Mouse (Mus musculus) naive thymus-derived CD4-positive, alpha-beta T cell, adult 5 months (primary cell): ENCODE results near the gene Mcl1. TPM values are rescaled to one million over a fixed set of nuclear protein-coding genes. Genes with fewer than 3 reads are reported as not detected.

Source experiments
- polyA plus RNA-seq: library from polyadenylated mRNA; unstranded; fragments of 100-300 nt; shearing (Covaris generic); gene quantifications from one replicate; pipeline ENCODE4 v1.2.1, GENCODE M21; 2017

The Mcl1 gene
- 715 TPM for polyA plus RNA-seq

GRCm38 (mm10) chr3:95658236-95658867 lies at the start of gene Mcl1:
Gene Mcl1, plus strand, starts transcription at chr3:95658788.

GRCm38 (mm10) chr3:95624628-95625503 lies 33.7 kb upstream of the Mcl1 start, which contains the start of gene Ensa:
Gene Ensa, plus strand, starts transcription at chr3:95624993.

GRCm38 (mm10) chr3:95687524-95688421 lies 29.2 kb downstream of the Mcl1 start, which contains the start of gene Adamtsl4:
Gene Adamtsl4, minus strand, starts transcription at chr3:95687917.

Other genes starting within 250 kb of the Mcl1 start
- gene Arnt, start 224.4 kb upstream of the Mcl1 start, polyA plus RNA-seq, result 83.6 TPM
- gene Ctsk, start 159.5 kb upstream of the Mcl1 start, polyA plus RNA-seq, result not detected
- gene Ctss, start 132.0 kb upstream of the Mcl1 start, polyA plus RNA-seq, result 143 TPM
- gene Hormad1, start 99.1 kb upstream of the Mcl1 start, polyA plus RNA-seq, result not detected
- 15.8 TPM for gene Golph3l, start 69.9 kb upstream of the Mcl1 start, polyA plus RNA-seq
- gene Ensa, start 33.8 kb upstream of the Mcl1 start, polyA plus RNA-seq, result 122 TPM
- gene Adamtsl4, start 29.1 kb downstream of the Mcl1 start, polyA plus RNA-seq, result 8.3 TPM
- 95.4 TPM for gene Ecm1, start 80.8 kb downstream of the Mcl1 start, polyA plus RNA-seq
- 60.4 TPM for gene Tars2, start 101.4 kb downstream of the Mcl1 start, polyA plus RNA-seq
- 60.5 TPM for gene Rprd2, start 160.1 kb downstream of the Mcl1 start, polyA plus RNA-seq
- gene Prpf3, start 197.1 kb downstream of the Mcl1 start, polyA plus RNA-seq, result 52.1 TPM
- gene Mrps21, start 212.7 kb downstream of the Mcl1 start, polyA plus RNA-seq, result 99.3 TPM
- gene Ciart, start 223.5 kb downstream of the Mcl1 start, polyA plus RNA-seq, result 16.8 TPM
- gene BC028528, start 233.2 kb downstream of the Mcl1 start, polyA plus RNA-seq, result not detected
- gene Aph1a, start 235.2 kb downstream of the Mcl1 start, polyA plus RNA-seq, result 26.9 TPM
- gene Car14, start 245.9 kb downstream of the Mcl1 start, polyA plus RNA-seq, result not detected